Mouse (Mus musculus) forebrain, postnatal 0 days (tissue): ENCODE measurements around the gene Sigirr. TPM values are rescaled to one million over a fixed set of nuclear protein-coding genes. Genes with fewer than 3 reads are reported as not detected.

Experiments
- ATAC-seq: fragments of 200-750 bp; cut with Nextera tagmentation; 2 replicates; pipeline ENCODE4 v1.8.0; 2017; ENCODE audit warnings: mild to moderate bottlenecking, moderate library complexity
- DNase-seq: peaks from one replicate; pipeline ENCODE4 v3.0.0-alpha.2; 2015
- H3K27ac ChIP-seq: fragments of 300-500 bp; sonication (generic); 2 replicates; pipeline ENCODE4 v1.5.1; 2014; ENCODE audit warnings: low read depth, mild to moderate bottlenecking, antibody characterized with exemption, low read length, moderate library complexity, mixed read lengths
- H3K27me3 ChIP-seq: fragments of 300-500 bp; sonication (generic); 2 replicates; pipeline ENCODE4 v1.6.1; 2014; ENCODE audit warnings: mild to moderate bottlenecking, low read length, mixed read lengths; ENCODE audit not compliant: insufficient read depth
- H3K36me3 ChIP-seq: fragments of 300-500 bp; sonication (generic); 2 replicates; pipeline ENCODE4 v1.6.1; 2014; ENCODE audit warnings: mild to moderate bottlenecking, moderate library complexity; ENCODE audit not compliant: insufficient read depth
- H3K4me1 ChIP-seq: fragments of 300-500 bp; sonication (generic); 2 replicates; pipeline ENCODE4 v1.6.1; 2014; ENCODE audit warnings: antibody characterized with exemption; ENCODE audit not compliant: insufficient read depth
- H3K4me2 ChIP-seq: fragments of 300-500 bp; sonication (generic); 2 replicates; pipeline ENCODE4 v1.6.1; 2014; ENCODE audit warnings: low read depth, mild to moderate bottlenecking, moderate library complexity
- H3K4me3 ChIP-seq: fragments of 300-500 bp; sonication (generic); 2 replicates; pipeline ENCODE4 v1.5.1; 2014; ENCODE audit warnings: low read depth, low read length, mixed read lengths
- H3K9ac ChIP-seq: fragments of 300-500 bp; sonication (generic); 2 replicates; pipeline ENCODE4 v1.6.1; 2014; ENCODE audit warnings: mild to moderate bottlenecking
- H3K9me3 ChIP-seq: fragments of 300-500 bp; sonication (generic); 2 replicates; pipeline ENCODE4 v1.6.1; 2016; ENCODE audit warnings: low read length
- CTCF ChIP-seq: sonication (generic); IDR thresholded peaks from 2 replicates; pipeline ENCODE4 v1.5.1; 2016; ENCODE audit warnings: antibody characterized with exemption, control low read depth, low read depth
- WGBS: fragments of 180-500 bp; shearing (Covaris S2); extraction: QIAGEN DNeasy Blood & Tissue Kit; methylation state at CpG from one replicate; pipeline ENCODE4 v1.1.7; 2014; 5-methylcytosine and 5-hydroxymethylcytosine counted together
- polyA plus RNA-seq: library from polyadenylated mRNA; unstranded; fragments of >200 nt; fragmentation: Nextera tagmentation; extraction: Ambion mirVana; gene quantifications from 2 replicates; pipeline ENCODE4 v1.2.1, GENCODE M21; 2015
- total RNA-seq: library from RNA; depleted of rRNA; stranded (reverse); fragments of >200 nt; gene quantifications from 2 replicates; pipeline ENCODE4 v1.2.3, GENCODE M21; 2014

The Sigirr gene
- total and polyA plus RNA-seq, 2 experiments from 2014 or later, result 2.7 to 2.9 TPM

GRCm38 (mm10) chr7:141096649-141097056 is 3.7 kb downstream of the Sigirr start:
- no peaks in the 10 kb centered on the region for H3K4me1 ChIP-seq
- TF ChIP-seq CTCF, result no peak
- H3K4me3 ChIP-seq, result no peak overlapping the region
- no peaks in the 10 kb centered on the region for H3K36me3 ChIP-seq
- WGBS, result 47% methylated on average over 6 of the region's 6 CpGs
- no peak overlapping the region for H3K27ac ChIP-seq
- no peak for ATAC-seq
- peaks cover 25% of the 10 kb centered on the region; the same call in 1 of the 2 replicates for H3K27me3 ChIP-seq
- H3K9me3 ChIP-seq, result no peaks in the 10 kb centered on the region
- no peak overlapping the region for H3K4me2 ChIP-seq
- DNase-seq, result no peak
- H3K9ac ChIP-seq, result no peak overlapping the region

GRCm38 (mm10) chr7:141096021-141096420 is 4.4 kb downstream of the Sigirr start:
- WGBS, result 85% methylated on average over 6 of the region's 6 CpGs
- TF ChIP-seq CTCF, result no peak

GRCm38 (mm10) chr7:141094487-141095205 is 5.7 kb downstream of the Sigirr start:
- Histone ChIP-seq H3K4me1 (no peaks in the 10 kb centered on the region), H3K27me3 (peaks cover 17% of the 10 kb centered on the region; the same call in 1 of the 2 replicates), H3K27ac (no peak overlapping the region), H3K9me3 (no peaks in the 10 kb centered on the region), H3K4me3 (no peak overlapping the region), H3K36me3 (no peaks in the 10 kb centered on the region), H3K9ac (no peak overlapping the region), H3K4me2 (no peak overlapping the region)
- DNase-seq, result no peak
- TF ChIP-seq CTCF, result no peak
- WGBS, result 69% methylated on average over 15 of the region's 15 CpGs
- no peak for ATAC-seq

More at GRCm38 (mm10) chr7:141096021-141096420, 4.4 kb downstream of the Sigirr start:
- DNase-seq, result no peak
- no peak overlapping the region for H3K4me2 ChIP-seq
- no peak overlapping the region for H3K27ac ChIP-seq
- H3K9ac ChIP-seq, result no peak overlapping the region
- H3K36me3 ChIP-seq, result no peaks in the 10 kb centered on the region
- no peak overlapping the region for H3K4me3 ChIP-seq
- H3K4me1 ChIP-seq, result no peaks in the 10 kb centered on the region
- ATAC-seq, result no peak
- H3K9me3 ChIP-seq, result no peaks in the 10 kb centered on the region
- peaks cover 25% of the 10 kb centered on the region; the same call in 1 of the 2 replicates for H3K27me3 ChIP-seq

GRCm38 (mm10) chr7:141093950-141094349 is 6.4 kb downstream of the Sigirr start:
- H3K4me2 ChIP-seq, result no peak overlapping the region
- WGBS, result 85% methylated on average over 6 of the region's 6 CpGs
- no peak overlapping the region for H3K4me3 ChIP-seq
- peaks cover 13% of the 10 kb centered on the region; the same call in 1 of the 2 replicates for H3K27me3 ChIP-seq
- no peaks in the 10 kb centered on the region for H3K4me1 ChIP-seq
- no peaks in the 10 kb centered on the region for H3K9me3 ChIP-seq
- H3K36me3 ChIP-seq, result no peaks in the 10 kb centered on the region
- no peak for TF ChIP-seq CTCF
- ATAC-seq (no peak), DNase-seq (no peak)
- no peak overlapping the region for H3K9ac ChIP-seq
- no peak overlapping the region for H3K27ac ChIP-seq

DNA sequence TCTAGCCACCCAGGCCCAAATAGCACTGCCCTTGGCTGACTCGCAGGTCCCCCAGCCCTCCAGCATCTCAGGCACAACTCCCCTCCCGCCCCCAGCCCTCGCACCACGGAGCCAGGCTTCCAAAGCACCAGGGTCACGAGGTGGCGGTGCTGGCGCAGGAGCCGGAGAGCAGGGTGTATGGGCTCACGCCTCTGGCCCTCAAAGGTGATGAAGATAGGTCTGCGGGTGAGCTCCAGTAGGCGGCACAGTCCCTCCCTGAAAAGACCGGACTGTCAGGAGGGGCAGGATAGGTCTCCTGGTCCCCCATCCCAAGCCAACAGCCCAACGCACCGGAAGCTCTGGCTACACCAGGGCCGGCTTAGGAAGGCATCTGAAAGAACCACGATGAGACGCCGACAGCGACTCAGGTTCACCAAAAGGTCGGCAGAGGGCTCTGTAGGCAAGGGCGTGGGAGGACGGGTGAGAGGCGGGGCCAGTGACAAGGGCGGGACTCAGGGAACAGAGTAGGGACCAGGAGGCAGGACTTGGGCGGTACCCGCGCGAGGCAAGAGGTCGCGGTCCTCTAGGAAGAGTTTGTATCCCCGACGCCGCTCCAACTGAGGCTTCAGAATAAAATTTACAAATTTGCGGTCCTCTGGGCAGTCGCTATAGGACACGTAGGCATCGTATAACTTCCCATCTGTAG is 8.2 kb downstream of the Sigirr start:
- ATAC-seq, result peak; percentile 88; the same call in 1 of the 2 replicates
- Histone ChIP-seq H3K36me3 (no peaks in the 10 kb centered on the region), H3K27ac (no peak overlapping the region), H3K4me2 (peak overlapping the region; percentile 35), H3K4me1 (no peaks in the 10 kb centered on the region), H3K4me3 (peak overlapping the region; percentile 9), H3K27me3 (peaks cover 12% of the 10 kb centered on the region), H3K9ac (no peak overlapping the region; the same call in 1 of the 2 replicates), H3K9me3 (no peaks in the 10 kb centered on the region)
- peak; percentile 54 for TF ChIP-seq CTCF
- 6% methylated on average over 37 of the region's 37 CpGs for WGBS
- peak; percentile 33 for DNase-seq

- H3K4me2 ChIP-seq, result no peak overlapping the region
- no peak for ATAC-seq
- DNase-seq, result no peak
- no peaks in the 10 kb centered on the region for H3K9me3 ChIP-seq
- H3K36me3 ChIP-seq, result no peaks in the 10 kb centered on the region
- no peaks in the 10 kb centered on the region for H3K4me1 ChIP-seq
- H3K27ac ChIP-seq, result no peak overlapping the region
- H3K4me3 ChIP-seq, result no peak overlapping the region
- peaks cover 12% of the 10 kb centered on the region for H3K27me3 ChIP-seq
- H3K9ac ChIP-seq, result no peak overlapping the region
- 50% methylated on average over 8 of the region's 8 CpGs for WGBS
- no peak for TF ChIP-seq CTCF
Observed at GRCm38 (mm10) chr7:141090228-141090627, 10.1 kb downstream of the Sigirr start.

DNA sequence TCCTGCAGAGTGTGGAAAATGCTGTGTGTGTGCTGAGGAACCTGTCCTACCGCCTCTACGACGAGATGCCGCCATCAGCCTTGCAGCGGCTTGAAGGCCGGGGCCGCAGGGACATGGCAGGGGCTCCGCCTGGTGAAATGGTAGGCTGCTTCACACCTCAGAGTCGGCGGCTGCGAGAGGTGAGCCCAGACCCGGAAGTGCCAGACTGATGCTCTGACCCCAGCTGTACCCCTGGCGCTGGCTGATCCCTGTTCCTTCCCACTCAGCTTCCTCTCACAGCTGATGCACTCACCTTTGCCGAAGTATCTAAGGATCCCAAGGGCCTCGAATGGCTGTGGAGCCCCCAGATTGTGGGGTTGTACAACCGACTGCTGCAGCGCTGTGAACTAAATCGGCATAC is 11.9 kb downstream of the Sigirr start:
- Histone ChIP-seq H3K9me3 (no peaks in the 10 kb centered on the region), H3K27me3 (peaks cover 12% of the 10 kb centered on the region), H3K27ac (no peak overlapping the region), H3K36me3 (no peaks in the 10 kb centered on the region), H3K9ac (no peak overlapping the region), H3K4me3 (no peak overlapping the region), H3K4me2 (no peak overlapping the region), H3K4me1 (no peaks in the 10 kb centered on the region)
- TF ChIP-seq CTCF, result no peak
- no peak for ATAC-seq
- no peak for DNase-seq
- WGBS, result 20% methylated on average over 18 of the region's 18 CpGs
